Comparison of ENCODE assay signal across 14 mouse cellular contexts in the genomic region with DNA sequence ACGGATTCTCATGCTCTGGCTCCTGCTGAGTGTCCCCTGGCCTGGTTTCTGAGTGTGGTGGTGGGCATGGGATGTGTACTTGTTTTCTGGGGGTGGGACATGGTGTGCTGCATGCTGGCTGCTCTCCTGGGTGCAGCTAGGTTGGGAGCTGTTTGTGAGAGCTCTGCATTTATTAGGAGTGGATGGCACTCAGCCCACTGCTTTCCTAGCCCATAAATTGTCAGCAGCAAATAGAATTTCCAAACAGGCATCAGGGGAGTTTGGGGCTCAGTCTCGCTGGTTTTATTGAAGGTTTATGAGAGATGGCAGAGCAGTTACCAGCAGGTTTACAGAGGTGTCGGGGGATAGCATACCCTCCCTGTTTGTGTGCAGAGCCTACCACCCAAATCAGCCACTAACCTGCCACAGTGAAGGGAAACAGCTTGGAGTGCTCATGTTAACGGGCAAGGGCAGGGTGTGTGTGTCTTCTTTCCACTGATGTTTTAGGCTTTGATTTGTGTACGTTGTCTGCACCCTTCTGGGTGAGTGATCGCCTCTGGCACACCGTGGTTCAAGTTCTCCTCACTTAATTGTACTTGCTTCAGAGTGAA.
A peak's percentile ranks its signal among the peaks of the same experiment; 100 is the strongest.
DNase-seq lines count a peak whose midpoint lies in the region; ATAC-seq lines count a peak whose summit lies in the region.
"Had no signal": no experiment of that assay in that cellular context is flagged by ENCODE, and none has a peak within 500 bp of the region (broad histone marks: within the 10 kb centered on the region; RNA-seq: fewer than 3 reads in every experiment).

No protein-coding gene starts in this region.

- peak overlapping the region; percentile 6; the same call in 1 of the 2 replicates for H3K9ac ChIP-seq in hindbrain, embryonic 13.5 days
- H3K9ac ChIP-seq in midbrain, embryonic 14.5 days (replicated peaks; ENCODE audit: low read length) = no peak overlapping the region
- no peak overlapping the region for H3K9ac ChIP-seq in limb, embryonic 13.5 days
- H3K9ac ChIP-seq: liver, embryonic 15.5 days had no signal

- H3K4me2 ChIP-seq in hindbrain, embryonic 13.5 days = no peak overlapping the region
- H3K4me2 ChIP-seq in midbrain, embryonic 14.5 days (ENCODE audit: low read length) = no peak overlapping the region
- H3K4me2 ChIP-seq in limb, embryonic 13.5 days (replicated peaks) = peak overlapping the region; percentile 14; the same call in 1 of the 2 replicates
- H3K4me2 ChIP-seq: liver, embryonic 15.5 days had no signal

- H3K4me1 ChIP-seq in hindbrain, embryonic 13.5 days (replicated peaks) = peaks cover 32% of the 10 kb centered on the region
- peaks cover 8% of the 10 kb centered on the region; the same call in 1 of the 2 replicates for H3K4me1 ChIP-seq in hindbrain, embryonic 10.5 days (replicated peaks)
- H3K4me1 ChIP-seq in midbrain, embryonic 14.5 days (ENCODE audit: control insufficient read depth, insufficient read depth, low read length) = peaks cover 15% of the 10 kb centered on the region
- H3K4me1 ChIP-seq in midbrain, embryonic 10.5 days = peaks cover 11% of the 10 kb centered on the region
- peaks cover 39% of the 10 kb centered on the region for H3K4me1 ChIP-seq in limb, embryonic 13.5 days
- H3K4me1 ChIP-seq: liver, embryonic 15.5 days had no signal

- DNase-seq in hindbrain, embryonic 10.5 days (ENCODE audit: low spot score) = no peak
- DNase-seq in midbrain, embryonic 14.5 days = peak; percentile 46
- no peak for DNase-seq in midbrain, embryonic 10.5 days (ENCODE audit: low spot score)
- no peak for DNase-seq in retina, embryonic 14.5 days (ENCODE audit: low spot score)
- DNase-seq in ovary, postnatal 10 days (ENCODE audit: low spot score) = no peak
- DNase-seq: cerebellum, adult 9-10 months; lung, postnatal 14 days; right cerebral cortex, postnatal 4 days; thymus, adult 18-20 months had no signal

- peak overlapping the region; percentile 85 for H3K27ac ChIP-seq in hindbrain, embryonic 13.5 days
- no peak overlapping the region for H3K27ac ChIP-seq in hindbrain, embryonic 10.5 days
- H3K27ac ChIP-seq in midbrain, embryonic 14.5 days (replicated peaks; ENCODE audit: low read depth, low read length) = peak overlapping the region; percentile 69
- H3K27ac ChIP-seq in midbrain, embryonic 10.5 days (replicated peaks) = no peak overlapping the region; the same call in 1 of the 2 replicates
- peak overlapping the region; percentile 44; the same call in 1 of the 2 replicates for H3K27ac ChIP-seq in limb, embryonic 13.5 days
- H3K27ac ChIP-seq: liver, embryonic 15.5 days had no signal

- H3K36me3 ChIP-seq in hindbrain, embryonic 13.5 days = no peaks in the 10 kb centered on the region
- H3K36me3 ChIP-seq in hindbrain, embryonic 10.5 days = no peaks in the 10 kb centered on the region
- no peaks in the 10 kb centered on the region for H3K36me3 ChIP-seq in midbrain, embryonic 14.5 days (ENCODE audit: control insufficient read depth, insufficient read depth, low read length)
- no peaks in the 10 kb centered on the region for H3K36me3 ChIP-seq in midbrain, embryonic 10.5 days
- H3K36me3 ChIP-seq in limb, embryonic 13.5 days = no peaks in the 10 kb centered on the region
- H3K36me3 ChIP-seq: liver, embryonic 15.5 days had no signal

- no peak overlapping the region for H3K4me3 ChIP-seq in hindbrain, embryonic 13.5 days
- H3K4me3 ChIP-seq in hindbrain, embryonic 10.5 days = no peak overlapping the region
- no peak overlapping the region for H3K4me3 ChIP-seq in midbrain, embryonic 14.5 days (replicated peaks; ENCODE audit: low read depth, low read length)
- H3K4me3 ChIP-seq in midbrain, embryonic 10.5 days = no peak overlapping the region
- no peak overlapping the region for H3K4me3 ChIP-seq in limb, embryonic 13.5 days
- H3K4me3 ChIP-seq: liver, embryonic 15.5 days had no signal

- ATAC-seq in hindbrain, embryonic 13.5 days (ENCODE audit: low FRiP score) = no peak
- no peak for ATAC-seq in midbrain, embryonic 14.5 days (ENCODE audit: low FRiP score, low TSS enrichment)
- peak; percentile 72 for ATAC-seq in limb, embryonic 13.5 days (ENCODE audit: low FRiP score, low read depth)
- ATAC-seq: CD4-positive, CD25-positive, alpha-beta regulatory T cell, adult 4 months; intestine, embryonic 16.5 days had no signal

- no peaks in the 10 kb centered on the region for H3K9me3 ChIP-seq in hindbrain, embryonic 13.5 days
- no peaks in the 10 kb centered on the region for H3K9me3 ChIP-seq in hindbrain, embryonic 10.5 days
- no peaks in the 10 kb centered on the region for H3K9me3 ChIP-seq in midbrain, embryonic 14.5 days (ENCODE audit: control insufficient read depth, low read length)
- H3K9me3 ChIP-seq in midbrain, embryonic 10.5 days (replicated peaks) = no peaks in the 10 kb centered on the region
- no peaks in the 10 kb centered on the region for H3K9me3 ChIP-seq in limb, embryonic 13.5 days
- H3K9me3 ChIP-seq: liver, embryonic 15.5 days had no signal

- WGBS in hindbrain, embryonic 13.5 days = 62% methylated on average over 7 of the region's 7 CpGs
- WGBS in hindbrain, embryonic 10.5 days = 76% methylated on average over 7 of the region's 7 CpGs
- WGBS in midbrain, embryonic 14.5 days = 63% methylated on average over 7 of the region's 7 CpGs
- 86% methylated on average over 7 of the region's 7 CpGs for WGBS in midbrain, embryonic 10.5 days
- WGBS in limb, embryonic 13.5 days = 24% methylated on average over 7 of the region's 7 CpGs

- no peaks in the 10 kb centered on the region for H3K27me3 ChIP-seq in hindbrain, embryonic 13.5 days
- H3K27me3 ChIP-seq in hindbrain, embryonic 10.5 days (ENCODE audit: insufficient read depth, poor library complexity, severe bottlenecking) = no peaks in the 10 kb centered on the region
- H3K27me3 ChIP-seq in midbrain, embryonic 14.5 days (ENCODE audit: control insufficient read depth, insufficient read depth, low read length) = no peaks in the 10 kb centered on the region
- H3K27me3 ChIP-seq in midbrain, embryonic 10.5 days (ENCODE audit: low read depth, poor library complexity, severe bottlenecking) = no peaks in the 10 kb centered on the region
- 0 out of 2 replicates have a peak, but pooled peaks cover 3% of the 10 kb centered on the region for H3K27me3 ChIP-seq in limb, embryonic 13.5 days
- H3K27me3 ChIP-seq: liver, embryonic 15.5 days had no signal

Comparison
In these comparisons a context has a peak if more than half of its experiments do, and no peak if none do; other contexts are left out.
1. H3K27ac ChIP-seq: peak in hindbrain, embryonic 13.5 days (single experiment), midbrain, embryonic 14.5 days (single experiment) and limb, embryonic 13.5 days (single experiment); none in hindbrain, embryonic 10.5 days (single experiment) and midbrain, embryonic 10.5 days (single experiment).